Comparison of ENCODE assay signal across 18 mouse cellular contexts in genomic region chr10:121238551-121238950, GRCm38 (mm10).
DNase-seq lines count a peak whose midpoint lies in the region; ATAC-seq and TF ChIP-seq lines count a peak whose summit lies in the region.
"Had no signal": no experiment of that assay in that cellular context is flagged by ENCODE, and none has a peak within 500 bp of the region (broad histone marks: within the 10 kb centered on the region; RNA-seq: fewer than 3 reads in every experiment).

No protein-coding gene starts in this region.

- H3K36me3 ChIP-seq in forebrain, embryonic 11.5 days (ENCODE audit: control insufficient read depth, insufficient read depth, low read length): no peaks in the 10 kb centered on the region
- H3K36me3 ChIP-seq in forebrain, postnatal 0 days (ENCODE audit: insufficient read depth): no peaks in the 10 kb centered on the region
- no peaks in the 10 kb centered on the region for H3K36me3 ChIP-seq in midbrain, embryonic 12.5 days
- no peaks in the 10 kb centered on the region for H3K36me3 ChIP-seq in midbrain, embryonic 10.5 days
- no peaks in the 10 kb centered on the region for H3K36me3 ChIP-seq in midbrain, embryonic 14.5 days (ENCODE audit: control insufficient read depth, insufficient read depth, low read length)
- H3K36me3 ChIP-seq: heart, embryonic 13.5 days; hindbrain, embryonic 12.5 days had no signal

- 34% methylated on average over 16 of the region's 16 CpGs for WGBS in forebrain, embryonic 11.5 days
- 17% methylated on average over 16 of the region's 16 CpGs for WGBS in forebrain, postnatal 0 days
- 46% methylated on average over 16 of the region's 16 CpGs for WGBS in midbrain, embryonic 12.5 days
- WGBS in midbrain, embryonic 10.5 days: 64% methylated on average over 16 of the region's 16 CpGs
- 35% methylated on average over 16 of the region's 16 CpGs for WGBS in midbrain, embryonic 14.5 days

- no peaks in the 10 kb centered on the region for H3K27me3 ChIP-seq in forebrain, embryonic 11.5 days (ENCODE audit: control insufficient read depth, insufficient read depth, low read length)
- H3K27me3 ChIP-seq in forebrain, postnatal 0 days (ENCODE audit: insufficient read depth, low read length): no peaks in the 10 kb centered on the region
- H3K27me3 ChIP-seq in midbrain, embryonic 12.5 days: no peaks in the 10 kb centered on the region
- H3K27me3 ChIP-seq in midbrain, embryonic 10.5 days (ENCODE audit: low read depth, poor library complexity, severe bottlenecking): no peaks in the 10 kb centered on the region
- H3K27me3 ChIP-seq in midbrain, embryonic 14.5 days (ENCODE audit: control insufficient read depth, insufficient read depth, low read length): no peaks in the 10 kb centered on the region
- H3K27me3 ChIP-seq: heart, embryonic 13.5 days; hindbrain, embryonic 12.5 days had no signal

- ATAC-seq in forebrain, embryonic 11.5 days (replicated peaks; ENCODE audit: low FRiP score): 0 out of 2 replicates have a peak, but pooled peaks have one; percentile 44
- no peak for ATAC-seq in forebrain, postnatal 0 days
- ATAC-seq in midbrain, embryonic 12.5 days (ENCODE audit: low FRiP score, low read depth): peak; percentile 47
- ATAC-seq in midbrain, embryonic 14.5 days (ENCODE audit: low FRiP score, low TSS enrichment): no peak
- ATAC-seq: hindbrain, embryonic 16.5 days; inflammation-experienced regulatory T-cells, adult 6 months had no signal

- H3K4me3 ChIP-seq in forebrain, embryonic 11.5 days (ENCODE audit: low read depth, low read length): no peak overlapping the region
- H3K4me3 ChIP-seq in forebrain, postnatal 0 days (ENCODE audit: low read depth, low read length): no peak overlapping the region
- H3K4me3 ChIP-seq in midbrain, embryonic 12.5 days: no peak overlapping the region
- no peak overlapping the region for H3K4me3 ChIP-seq in midbrain, embryonic 10.5 days
- H3K4me3 ChIP-seq in midbrain, embryonic 14.5 days (replicated peaks; ENCODE audit: low read depth, low read length): no peak overlapping the region
- H3K4me3 ChIP-seq: heart, embryonic 13.5 days; hindbrain, embryonic 12.5 days had no signal

- H3K4me2 ChIP-seq in forebrain, embryonic 11.5 days (ENCODE audit: low read depth, low read length, severe bottlenecking): no peak overlapping the region
- no peak overlapping the region for H3K4me2 ChIP-seq in forebrain, postnatal 0 days (ENCODE audit: low read depth)
- no peak overlapping the region for H3K4me2 ChIP-seq in midbrain, embryonic 12.5 days (replicated peaks)
- no peak overlapping the region for H3K4me2 ChIP-seq in midbrain, embryonic 14.5 days (ENCODE audit: low read length)
- H3K4me2 ChIP-seq: heart, embryonic 13.5 days; hindbrain, embryonic 12.5 days had no signal

- TF ChIP-seq CTCF in forebrain, postnatal 0 days (IDR thresholded peaks at IDR 0.05; ENCODE audit: low read depth): no peak

- no peaks in the 10 kb centered on the region for H3K4me1 ChIP-seq in forebrain, embryonic 11.5 days (replicated peaks; ENCODE audit: control insufficient read depth, insufficient read depth, low read length)
- no peaks in the 10 kb centered on the region for H3K4me1 ChIP-seq in forebrain, postnatal 0 days (ENCODE audit: insufficient read depth)
- 0 out of 2 replicates have a peak, but pooled peaks cover 6% of the 10 kb centered on the region for H3K4me1 ChIP-seq in midbrain, embryonic 12.5 days
- peaks cover 4% of the 10 kb centered on the region; the same call in 1 of the 2 replicates for H3K4me1 ChIP-seq in midbrain, embryonic 10.5 days
- H3K4me1 ChIP-seq in midbrain, embryonic 14.5 days (ENCODE audit: control insufficient read depth, insufficient read depth, low read length): 0 out of 2 replicates have a peak, but pooled peaks cover 8% of the 10 kb centered on the region
- H3K4me1 ChIP-seq: heart, embryonic 13.5 days had no signal

- no peaks in the 10 kb centered on the region for H3K9me3 ChIP-seq in forebrain, embryonic 11.5 days (ENCODE audit: control insufficient read depth, low read length)
- H3K9me3 ChIP-seq in forebrain, postnatal 0 days (ENCODE audit: low read length): no peaks in the 10 kb centered on the region
- H3K9me3 ChIP-seq in midbrain, embryonic 12.5 days: no peaks in the 10 kb centered on the region
- 0 out of 2 replicates have a peak, but pooled peaks cover 2% of the 10 kb centered on the region for H3K9me3 ChIP-seq in midbrain, embryonic 10.5 days (replicated peaks)
- H3K9me3 ChIP-seq in midbrain, embryonic 14.5 days (ENCODE audit: control insufficient read depth, low read length): no peaks in the 10 kb centered on the region
- H3K9me3 ChIP-seq: heart, embryonic 13.5 days; hindbrain, embryonic 12.5 days had no signal

- H3K27ac ChIP-seq in forebrain, embryonic 11.5 days (ENCODE audit: low read depth, low read length): no peak overlapping the region
- no peak overlapping the region for H3K27ac ChIP-seq in forebrain, postnatal 0 days (ENCODE audit: low read depth, low read length)
- H3K27ac ChIP-seq in midbrain, embryonic 12.5 days (replicated peaks): no peak overlapping the region
- H3K27ac ChIP-seq in midbrain, embryonic 10.5 days (replicated peaks): no peak overlapping the region
- no peak overlapping the region for H3K27ac ChIP-seq in midbrain, embryonic 14.5 days (replicated peaks; ENCODE audit: low read depth, low read length)
- H3K27ac ChIP-seq: heart, embryonic 13.5 days; hindbrain, embryonic 12.5 days had no signal

- DNase-seq in forebrain, embryonic 11.5 days (ENCODE audit: low spot score): peak; percentile 53
- no peak for DNase-seq in forebrain, postnatal 0 days
- no peak for DNase-seq in midbrain, embryonic 10.5 days (ENCODE audit: low spot score)
- peak; percentile 57 for DNase-seq in midbrain, embryonic 14.5 days
- peak; percentile 55 for DNase-seq in retina, postnatal 1 day
- no peak for DNase-seq in heart, postnatal 4 days
- DNase-seq in adrenal gland, postnatal 14 days: no peak
- DNase-seq: adrenal gland, postnatal 25 days; cerebellum, adult 8-10 months; cerebellum, postnatal 25 days; gastrocnemius, postnatal 14 days; heart, postnatal 36 days; kidney, adult 11 months had no signal

- no peak overlapping the region for H3K9ac ChIP-seq in forebrain, embryonic 11.5 days (ENCODE audit: low read length)
- no peak overlapping the region for H3K9ac ChIP-seq in forebrain, postnatal 0 days
- H3K9ac ChIP-seq in midbrain, embryonic 12.5 days (replicated peaks): no peak overlapping the region
- H3K9ac ChIP-seq in midbrain, embryonic 14.5 days (replicated peaks; ENCODE audit: low read length): no peak overlapping the region
- H3K9ac ChIP-seq: heart, embryonic 13.5 days; hindbrain, embryonic 12.5 days had no signal

Comparison
In these comparisons a context has a peak if more than half of its experiments do, and no peak if none do; other contexts are left out.
1. ATAC-seq: peak in forebrain, embryonic 11.5 days (single experiment) and midbrain, embryonic 12.5 days (single experiment); none in forebrain, postnatal 0 days (single experiment) and midbrain, embryonic 14.5 days (single experiment).
2. DNase-seq: peak in forebrain, embryonic 11.5 days (single experiment), midbrain, embryonic 14.5 days (single experiment) and retina, postnatal 1 day (single experiment); none in forebrain, postnatal 0 days (single experiment), midbrain, embryonic 10.5 days (single experiment), heart, postnatal 4 days (single experiment) and adrenal gland, postnatal 14 days (single experiment).